In genomic region chr13:80623005-80623404, GRCm38 (mm10) we compare ENCODE assay signal across 18 mouse cellular contexts.
DNase-seq lines count a peak whose midpoint lies in the region; ATAC-seq and TF ChIP-seq lines count a peak whose summit lies in the region.
"Had no signal": no experiment of that assay in that cellular context is flagged by ENCODE, and none has a peak within 500 bp of the region (broad histone marks: within the 10 kb centered on the region; RNA-seq: fewer than 3 reads in every experiment).

No protein-coding gene starts in this region.

- H3K36me3 ChIP-seq in midbrain, embryonic 14.5 days (ENCODE audit: control insufficient read depth, insufficient read depth, low read length): no peaks in the 10 kb centered on the region
- no peaks in the 10 kb centered on the region for H3K36me3 ChIP-seq in heart, embryonic 12.5 days
- H3K36me3 ChIP-seq: heart, embryonic 10.5 days; liver, embryonic 12.5 days; neural tube, embryonic 12.5 days had no signal

- WGBS in midbrain, embryonic 14.5 days: 2% methylated on average over 2 of the region's 2 CpGs
- WGBS in heart, embryonic 12.5 days: 59% methylated on average over 2 of the region's 2 CpGs

- no peaks in the 10 kb centered on the region for H3K27me3 ChIP-seq in midbrain, embryonic 14.5 days (ENCODE audit: control insufficient read depth, insufficient read depth, low read length)
- no peaks in the 10 kb centered on the region for H3K27me3 ChIP-seq in heart, embryonic 12.5 days (replicated peaks)
- H3K27me3 ChIP-seq: liver, embryonic 12.5 days; neural tube, embryonic 12.5 days had no signal

- no peak for TF ChIP-seq POLR2A in brain, embryonic 14.5 days (IDR thresholded peaks at IDR 0.05; ENCODE audit: borderline replicate concordance, extremely low read depth, insufficient read depth, insufficient read length, poor library complexity, severe bottlenecking)

- no peak overlapping the region for H3K27ac ChIP-seq in midbrain, embryonic 14.5 days (replicated peaks; ENCODE audit: low read depth, low read length)
- no peak overlapping the region for H3K27ac ChIP-seq in heart, embryonic 12.5 days (ENCODE audit: poor library complexity, severe bottlenecking)
- H3K27ac ChIP-seq: heart, embryonic 10.5 days; liver, embryonic 12.5 days; neural tube, embryonic 12.5 days had no signal

- no peak overlapping the region for H3K4me2 ChIP-seq in midbrain, embryonic 14.5 days (ENCODE audit: low read length)
- H3K4me2 ChIP-seq in heart, embryonic 12.5 days: no peak overlapping the region
- H3K4me2 ChIP-seq: liver, embryonic 12.5 days; neural tube, embryonic 12.5 days had no signal

- peak; percentile 93 for DNase-seq in brain, embryonic 14.5 days (ENCODE audit: low read depth)
- DNase-seq in embryo, embryonic 11 days: peak; percentile 60
- DNase-seq in forelimb bud, embryonic 11.5 days (ENCODE audit: low read depth, low spot score): peak; percentile 7
- DNase-seq in midbrain, embryonic 14.5 days: peak; percentile 83
- no peak for DNase-seq in gastrocnemius, adult 8-10 months (ENCODE audit: low spot score in 2 of 2)
- DNase-seq in kidney, postnatal 14 days: no peak
- DNase-seq: adrenal gland, postnatal 10 days; cerebellum, adult 8-10 months; gastrocnemius, postnatal 25 days; kidney, postnatal 10 days; left cerebral cortex, postnatal 4 days; thymus, adult 2 months had no signal

- no peak for TF ChIP-seq CTCF in brain, embryonic 14.5 days (IDR thresholded peaks at IDR 0.05; ENCODE audit: borderline replicate concordance, extremely low read depth, insufficient read depth, insufficient read length)

- no peak overlapping the region for H3K9ac ChIP-seq in midbrain, embryonic 14.5 days (replicated peaks; ENCODE audit: low read length)
- no peak overlapping the region for H3K9ac ChIP-seq in heart, embryonic 12.5 days
- H3K9ac ChIP-seq: liver, embryonic 12.5 days; neural tube, embryonic 12.5 days had no signal

- H3K4me1 ChIP-seq in midbrain, embryonic 14.5 days (ENCODE audit: control insufficient read depth, insufficient read depth, low read length): 0 out of 2 replicates have a peak, but pooled peaks cover 4% of the 10 kb centered on the region
- H3K4me1 ChIP-seq in heart, embryonic 12.5 days (replicated peaks): no peaks in the 10 kb centered on the region
- H3K4me1 ChIP-seq: heart, embryonic 10.5 days; liver, embryonic 12.5 days; neural tube, embryonic 12.5 days had no signal

- H3K9me3 ChIP-seq in midbrain, embryonic 14.5 days (ENCODE audit: control insufficient read depth, low read length): no peaks in the 10 kb centered on the region
- H3K9me3 ChIP-seq in heart, embryonic 12.5 days (replicated peaks): no peaks in the 10 kb centered on the region
- H3K9me3 ChIP-seq: heart, embryonic 10.5 days; liver, embryonic 12.5 days; neural tube, embryonic 12.5 days had no signal

- ATAC-seq in midbrain, embryonic 14.5 days (ENCODE audit: low FRiP score, low TSS enrichment): peak; percentile 85
- ATAC-seq in heart, embryonic 12.5 days (ENCODE audit: insufficient number of reproducible peaks, low FRiP score): no peak
- ATAC-seq: CD4-positive, CD25-positive, alpha-beta regulatory T cell, adult 4 months; intestine, postnatal 0 days; liver, embryonic 12.5 days had no signal

- no peak overlapping the region for H3K4me3 ChIP-seq in midbrain, embryonic 14.5 days (replicated peaks; ENCODE audit: low read depth, low read length)
- H3K4me3 ChIP-seq in heart, embryonic 12.5 days: no peak overlapping the region
- H3K4me3 ChIP-seq: heart, embryonic 10.5 days; liver, embryonic 12.5 days; neural tube, embryonic 12.5 days had no signal

Comparison
In these comparisons a context has a peak if more than half of its experiments do, and no peak if none do; other contexts are left out.
1. DNase-seq: peak in brain, embryonic 14.5 days (single experiment), embryo, embryonic 11 days (single experiment), forelimb bud, embryonic 11.5 days (single experiment) and midbrain, embryonic 14.5 days (single experiment); none in gastrocnemius, adult 8-10 months (0 of 2) and kidney, postnatal 14 days (single experiment).